Mouse (Mus musculus): ENCODE results near the gene Cd7.

Cd7 gene

DNA sequence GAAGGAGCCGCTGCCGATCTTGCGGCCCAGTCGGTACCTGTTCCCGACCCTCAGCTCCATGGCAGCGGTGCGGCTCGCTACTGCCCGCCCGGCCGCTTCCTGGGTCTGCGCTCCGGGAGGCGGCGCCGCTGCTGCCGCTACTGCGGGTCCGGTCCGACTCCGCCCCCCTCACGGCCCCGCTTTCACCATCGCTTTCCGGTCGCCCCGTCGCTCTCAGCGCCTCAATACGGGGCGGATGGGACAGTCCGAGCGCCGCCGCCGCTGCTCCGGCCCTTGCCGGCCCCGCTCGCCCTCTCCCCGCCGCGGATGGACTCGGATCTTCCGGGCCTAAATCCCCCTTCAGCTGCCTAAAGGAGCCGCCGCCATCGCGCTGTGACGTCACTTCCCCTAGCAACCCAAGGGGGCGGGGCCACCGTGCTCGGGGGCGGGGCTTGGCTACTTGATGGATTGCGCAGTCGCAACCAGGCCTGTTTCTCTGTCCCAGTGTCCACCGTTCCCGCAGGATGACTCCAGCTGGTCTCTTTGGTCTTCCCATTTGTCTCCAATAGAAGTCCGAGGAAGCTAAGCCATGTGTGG is 48.2 kb downstream of the Cd7 start, which contains the start of gene Csnk1d:
Csnk1d (minus strand) TSS at position 380 of the 576 bp plus-strand sequence.
- peak; percentile 100 for DNase-seq (ENCODE audit: low spot score)

DNA sequence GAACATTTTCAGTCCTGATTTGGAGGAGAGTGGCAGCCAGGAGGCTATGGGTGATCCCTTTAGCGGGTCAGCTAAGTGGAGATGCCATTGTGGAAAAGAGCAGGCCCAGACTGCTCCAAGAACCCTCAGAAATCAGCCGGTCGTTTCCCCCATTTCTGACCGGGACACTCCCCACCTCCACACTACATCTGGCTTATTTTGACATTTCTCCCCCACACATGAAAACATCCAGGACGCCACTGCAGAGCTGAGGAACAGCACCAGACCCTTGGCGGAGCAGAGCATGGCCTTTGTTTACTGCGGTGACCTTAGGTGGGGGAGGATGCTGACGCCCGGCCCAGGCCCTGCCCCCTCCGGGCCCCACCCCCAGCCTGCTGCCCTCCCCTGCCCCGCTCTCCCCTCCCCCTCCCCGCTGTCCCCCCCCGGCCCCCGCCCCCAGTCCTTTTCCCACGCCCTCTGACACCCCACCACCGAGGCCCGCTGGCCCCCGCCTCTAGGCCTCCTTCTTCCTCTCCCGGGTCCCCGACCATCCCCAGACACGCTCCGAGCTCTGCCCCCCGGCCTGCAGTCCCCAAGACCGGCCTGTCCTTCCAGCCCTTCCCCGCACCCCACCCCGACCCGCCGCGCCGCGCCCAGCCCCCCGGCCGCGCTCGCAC is 49.0 kb downstream of the Cd7 start:
- DNase-seq (ENCODE audit: low spot score), result peak; percentile 77

GRCm38 (mm10) chr11:120989523-120989922 is 49.7 kb downstream of the Cd7 start:
- no peak for DNase-seq (ENCODE audit: low spot score)

DNA sequence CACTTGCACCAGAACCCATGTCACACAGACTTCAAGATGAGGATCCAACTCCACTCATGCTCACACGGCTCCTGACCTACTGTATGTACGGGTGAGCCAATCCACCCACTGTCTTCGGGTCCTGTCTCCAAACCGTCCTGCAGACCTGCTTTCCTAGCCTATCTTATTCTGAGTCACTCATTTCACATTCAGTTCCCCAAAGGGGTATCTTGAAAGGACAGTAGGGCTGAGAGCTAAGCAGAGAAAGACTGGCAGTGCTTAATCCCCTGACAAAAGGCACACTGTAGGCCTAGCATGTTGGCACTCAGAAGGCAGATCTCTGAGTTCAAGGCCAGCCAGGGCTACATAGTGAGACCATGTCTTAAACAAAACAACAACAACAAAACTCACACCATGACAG is 50.8 kb downstream of the Cd7 start:
- no peak for DNase-seq (ENCODE audit: low spot score)

- no peak for DNase-seq (ENCODE audit: low spot score)
Measured at GRCm38 (mm10) chr11:120987608-120988007, 51.6 kb downstream of the Cd7 start.
